Mouse (Mus musculus): Measurements from ENCODE around the gene Tk1. TPM values are rescaled to one million over a fixed set of nuclear protein-coding genes. Genes with fewer than 3 reads are reported as not detected.

The Tk1 gene
- polyA plus RNA-seq, 1 experiment from 2014 or later = 12.4 TPM

- DNase-seq (ENCODE audit: low spot score) (peak; percentile 89), ATAC-seq (peak; percentile 63)
- no peak overlapping the region for H3K9ac ChIP-seq (replicated peaks; ENCODE audit: low read depth)
- TF ChIP-seq EP300 (IDR thresholded peaks at IDR 0.05) (no peak), CTCF (IDR thresholded peaks at IDR 0.05) (peak; percentile 86)
- H3K27me3 ChIP-seq (replicated peaks; ENCODE audit: insufficient read depth, low read length) = no peaks in the 10 kb centered on the region
- no peaks in the 10 kb centered on the region for H3K9me3 ChIP-seq (ENCODE audit: low read length)
- H3K36me3 ChIP-seq (ENCODE audit: insufficient read depth, low read length) = no peaks in the 10 kb centered on the region
- peak overlapping the region; percentile 47 for H3K4me2 ChIP-seq (replicated peaks; ENCODE audit: low read depth, low read length)
- peak overlapping the region; percentile 19; the same call in 1 of the 2 replicates for H3K4me3 ChIP-seq (ENCODE audit: low read depth, low read length)
- peaks cover 33% of the 10 kb centered on the region; the same call in 1 of the 2 replicates for H3K4me1 ChIP-seq (ENCODE audit: insufficient read depth, low read depth, low read length)
- H3K27ac ChIP-seq (ENCODE audit: low read length) = no peak overlapping the region
- 19% methylated on average over 28 of the region's 28 CpGs for WGBS
Observed at GRCm38 (mm10) chr11:117832086-117832969, 6.4 kb upstream of the Tk1 start.

GRCm38 (mm10) chr11:117830401-117830800 lies 4.5 kb upstream of the Tk1 start:
- Histone ChIP-seq H3K4me2 (replicated peaks; ENCODE audit: low read depth, low read length) (no peak overlapping the region), H3K4me3 (ENCODE audit: low read depth, low read length) (no peak overlapping the region), H3K27ac (ENCODE audit: low read length) (peak overlapping the region; percentile 73), H3K27me3 (replicated peaks; ENCODE audit: insufficient read depth, low read length) (no peaks in the 10 kb centered on the region), H3K9ac (replicated peaks; ENCODE audit: low read depth) (no peak overlapping the region), H3K4me1 (ENCODE audit: insufficient read depth, low read depth, low read length) (peaks cover 44% of the 10 kb centered on the region), H3K36me3 (ENCODE audit: insufficient read depth, low read length) (no peaks in the 10 kb centered on the region), H3K9me3 (ENCODE audit: low read length) (no peaks in the 10 kb centered on the region)
- TF ChIP-seq CTCF (IDR thresholded peaks at IDR 0.05) = peak; percentile 5; the same call in 1 of the 2 replicates
- TF ChIP-seq EP300 (IDR thresholded peaks at IDR 0.05) = peak; percentile 52
- DNase-seq (ENCODE audit: low spot score) (peak; percentile 75), ATAC-seq (peak; percentile 40)
- WGBS = 40% methylated on average over 9 of the region's 9 CpGs

DNA sequence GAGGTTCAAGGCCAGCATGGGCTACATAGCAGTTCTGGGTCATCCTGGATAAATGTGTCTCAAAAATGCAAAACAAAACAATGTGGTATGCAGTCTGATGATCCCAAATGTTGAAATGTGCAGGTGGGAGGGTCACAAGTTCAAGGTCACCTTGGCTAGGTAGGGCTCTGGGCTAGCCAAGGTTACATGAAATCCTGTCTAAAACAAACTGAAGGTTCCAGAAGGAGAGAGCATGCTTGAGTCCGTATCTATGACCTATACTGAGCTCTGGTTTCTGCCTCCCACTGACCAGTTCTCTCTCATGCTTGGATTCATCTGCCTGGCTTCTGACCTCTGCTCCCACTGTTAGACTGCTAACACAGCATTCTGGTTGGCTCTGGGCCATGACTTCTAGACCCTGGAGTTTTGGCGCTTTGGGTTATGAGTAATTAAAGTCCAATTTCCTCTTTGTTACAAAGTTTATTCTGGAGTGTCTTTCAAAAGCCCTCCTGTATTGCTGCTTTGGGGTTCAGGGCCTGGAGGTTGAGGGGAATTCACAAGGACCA lies 3.9 kb upstream of the Tk1 start:
- Histone ChIP-seq H3K4me3 (ENCODE audit: low read depth, low read length) (no peak overlapping the region), H3K9me3 (ENCODE audit: low read length) (no peaks in the 10 kb centered on the region), H3K4me1 (ENCODE audit: insufficient read depth, low read depth, low read length) (peaks cover 51% of the 10 kb centered on the region), H3K27me3 (replicated peaks; ENCODE audit: insufficient read depth, low read length) (no peaks in the 10 kb centered on the region), H3K27ac (ENCODE audit: low read length) (peak overlapping the region; percentile 73), H3K4me2 (replicated peaks; ENCODE audit: low read depth, low read length) (no peak overlapping the region), H3K9ac (replicated peaks; ENCODE audit: low read depth) (no peak overlapping the region), H3K36me3 (ENCODE audit: insufficient read depth, low read length) (no peaks in the 10 kb centered on the region)
- DNase-seq (ENCODE audit: low spot score) = peak; percentile 68
- TF ChIP-seq EP300 (IDR thresholded peaks at IDR 0.05) = no peak
- no peak for TF ChIP-seq CTCF (IDR thresholded peaks at IDR 0.05)
- no peak for ATAC-seq
- 34% methylated on average over 2 of the region's 2 CpGs for WGBS

DNA sequence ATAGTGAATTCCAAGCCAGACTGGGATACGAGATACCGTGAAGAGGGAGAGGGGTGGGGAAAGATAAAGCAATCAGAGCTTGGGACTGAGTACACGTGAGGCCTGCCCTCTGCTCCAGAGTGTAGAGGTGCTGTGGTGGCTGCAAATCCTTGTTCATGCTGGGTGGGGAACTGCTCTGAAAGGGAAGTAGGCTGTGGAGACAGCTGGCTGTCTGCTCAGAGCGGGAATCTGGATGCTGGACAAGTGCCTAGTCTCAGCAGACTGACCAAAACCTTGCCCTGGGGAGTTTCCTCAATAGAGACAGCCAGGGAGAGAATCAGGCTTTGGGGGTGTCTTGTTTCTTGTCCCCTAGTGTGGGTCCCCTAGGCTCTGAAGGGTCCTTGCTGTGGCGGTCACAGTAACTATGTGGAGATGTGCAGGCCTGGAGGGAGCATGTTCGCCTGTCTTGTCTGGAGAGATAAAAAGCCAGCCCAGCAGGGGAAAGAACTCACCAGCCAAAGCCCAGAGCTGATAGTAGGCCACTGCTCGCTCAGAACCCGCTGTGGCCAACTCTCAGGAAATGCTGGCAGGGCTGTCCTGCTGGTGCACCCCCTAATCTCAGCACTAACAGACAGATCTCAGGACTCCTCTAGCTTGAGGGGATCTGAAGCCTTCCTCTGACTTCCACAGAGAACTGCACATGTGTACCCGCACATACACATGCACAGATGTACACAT lies 3.2 kb upstream of the Tk1 start:
- DNase-seq (ENCODE audit: low spot score) (peak; percentile 69), ATAC-seq (no peak)
- H3K36me3 ChIP-seq (ENCODE audit: insufficient read depth, low read length) = no peaks in the 10 kb centered on the region
- H3K27ac ChIP-seq (ENCODE audit: low read length) = peak overlapping the region; percentile 58
- H3K4me3 ChIP-seq (ENCODE audit: low read depth, low read length) = no peak overlapping the region
- TF ChIP-seq CTCF (IDR thresholded peaks at IDR 0.05) (no peak), EP300 (IDR thresholded peaks at IDR 0.05) (no peak)
- H3K4me2 ChIP-seq (replicated peaks; ENCODE audit: low read depth, low read length) = no peak overlapping the region
- H3K4me1 ChIP-seq (ENCODE audit: insufficient read depth, low read depth, low read length) = peaks cover 55% of the 10 kb centered on the region
- no peak overlapping the region for H3K9ac ChIP-seq (replicated peaks; ENCODE audit: low read depth)
- 32% methylated on average over 9 of the region's 9 CpGs for WGBS
- H3K9me3 ChIP-seq (ENCODE audit: low read length) = no peaks in the 10 kb centered on the region
- H3K27me3 ChIP-seq (replicated peaks; ENCODE audit: insufficient read depth, low read length) = no peaks in the 10 kb centered on the region

- WGBS = 39% methylated on average over 18 of the region's 18 CpGs
- Histone ChIP-seq H3K4me2 (replicated peaks; ENCODE audit: low read depth, low read length) (no peak overlapping the region), H3K36me3 (ENCODE audit: insufficient read depth, low read length) (no peaks in the 10 kb centered on the region), H3K27me3 (replicated peaks; ENCODE audit: insufficient read depth, low read length) (no peaks in the 10 kb centered on the region), H3K4me1 (ENCODE audit: insufficient read depth, low read depth, low read length) (peaks cover 60% of the 10 kb centered on the region), H3K27ac (ENCODE audit: low read length) (peak overlapping the region; percentile 58; the same call in 1 of the 2 replicates), H3K4me3 (ENCODE audit: low read depth, low read length) (no peak overlapping the region), H3K9me3 (ENCODE audit: low read length) (no peaks in the 10 kb centered on the region), H3K9ac (replicated peaks; ENCODE audit: low read depth) (no peak overlapping the region)
- no peak for TF ChIP-seq CTCF (IDR thresholded peaks at IDR 0.05)
- peak; percentile 29; the same call in 1 of the 2 replicates for ATAC-seq
- DNase-seq (ENCODE audit: low spot score) = peak; percentile 87
Observed at GRCm38 (mm10) chr11:117828149-117828887, 2.4 kb upstream of the Tk1 start.

Measured in lung, postnatal 0 days (tissue).